Mouse (Mus musculus): ENCODE measurements around the gene Duox1.

Gene Duox1

DNA sequence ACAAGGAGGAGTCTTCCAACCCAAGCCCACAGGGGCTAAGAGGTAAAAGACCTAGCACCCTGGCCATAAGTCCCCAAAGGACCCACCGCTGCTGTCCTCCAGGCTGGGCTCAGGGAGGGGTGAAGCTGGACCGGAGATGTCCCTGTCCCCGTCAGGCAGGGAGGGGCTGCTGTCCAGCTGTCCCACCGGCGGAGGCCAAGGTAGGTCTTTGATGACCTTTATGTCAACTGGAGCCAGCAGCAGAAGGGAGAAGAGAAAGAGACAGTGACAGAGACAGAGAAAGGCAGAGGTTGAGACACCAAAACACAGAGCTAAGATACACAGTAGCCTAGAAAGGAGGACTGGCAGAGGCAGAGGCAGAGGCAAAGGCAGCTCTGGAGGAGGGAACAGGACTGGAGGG lies 39.9 kb downstream of the Duox1 start:
- no peak for DNase-seq (ENCODE audit: low read depth)

DNA sequence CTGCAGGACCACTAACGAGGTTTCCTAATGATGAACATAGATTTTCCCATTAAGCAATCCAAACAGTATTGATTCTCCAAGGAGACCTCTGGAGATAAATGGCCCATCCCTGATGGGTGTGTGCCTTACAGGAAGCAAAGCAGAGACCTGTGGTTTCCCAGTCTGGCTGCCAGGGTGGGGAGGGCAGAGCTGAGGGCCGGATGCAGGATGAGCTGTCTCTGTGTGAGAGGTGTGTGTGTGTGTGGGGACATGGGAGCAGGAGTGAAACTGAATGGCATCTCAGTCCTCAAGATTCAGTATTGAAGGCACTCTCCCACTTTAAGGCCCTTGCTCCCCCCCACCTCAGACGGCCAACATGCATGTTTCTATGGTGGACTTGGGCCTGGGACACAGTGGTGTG lies 40.7 kb downstream of the Duox1 start:
- DNase-seq (ENCODE audit: low read depth): no peak

DNA sequence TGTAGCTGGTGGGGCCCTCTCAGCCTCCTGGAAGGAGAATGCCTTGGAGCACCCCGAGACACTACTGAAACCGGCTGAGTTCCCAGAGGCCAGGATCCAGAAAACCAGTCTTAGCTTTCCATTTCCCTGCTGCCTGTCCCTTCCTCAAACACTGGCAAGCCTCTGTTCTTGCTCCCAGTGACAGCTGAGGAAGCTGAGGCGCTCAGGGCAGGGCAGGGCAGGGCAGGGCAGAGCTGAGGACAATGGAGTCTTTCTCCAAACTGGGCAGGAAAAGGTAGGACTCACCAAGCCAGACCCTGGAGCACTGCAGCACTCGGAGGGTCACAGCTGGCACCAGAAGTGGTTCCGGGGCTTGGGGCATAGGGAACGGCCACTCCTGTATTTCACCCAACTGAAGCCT lies 44.8 kb downstream of the Duox1 start:
- no peak for DNase-seq (ENCODE audit: low read depth)

GRCm38 (mm10) chr2:122361181-122361580 lies 45.7 kb downstream of the Duox1 start:
- DNase-seq (ENCODE audit: low read depth): no peak

DNA sequence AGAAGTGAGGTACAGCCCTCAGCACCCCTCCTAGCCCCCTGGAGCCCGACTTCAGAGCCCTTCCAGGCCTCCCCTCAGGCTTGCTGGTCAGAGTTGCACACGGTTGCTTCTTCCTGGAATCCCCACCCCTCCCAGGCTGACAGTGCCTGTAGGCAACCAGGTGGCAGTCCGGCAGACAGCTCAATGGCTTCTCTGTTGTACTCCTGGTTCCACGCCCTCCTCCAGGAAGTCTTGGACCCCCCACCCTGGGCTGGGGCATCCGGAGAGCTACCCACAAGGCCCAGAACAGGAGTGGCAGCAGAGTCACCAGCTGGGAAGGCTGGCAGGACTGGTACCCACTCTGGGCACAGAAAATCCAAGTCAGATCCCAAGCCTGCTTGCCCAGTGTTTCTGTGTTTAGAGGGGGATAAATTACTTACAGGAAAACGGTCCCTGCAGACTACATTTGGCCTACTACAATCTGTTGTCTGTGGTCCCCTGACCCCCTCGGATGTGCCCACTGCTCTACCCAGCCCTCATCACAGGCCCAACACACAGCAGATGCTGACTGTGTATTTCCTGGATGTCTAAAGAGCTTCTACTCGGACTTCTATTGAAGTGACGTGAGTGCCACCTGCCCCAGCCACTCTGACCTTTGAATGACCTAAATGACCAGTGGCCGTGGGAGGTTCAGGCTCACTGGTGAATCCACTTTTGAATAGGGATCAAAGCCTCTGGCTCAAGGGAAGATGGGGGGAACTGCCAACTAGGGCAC lies 46.6 kb downstream of the Duox1 start:
- DNase-seq (ENCODE audit: low read depth): no peak

- DNase-seq (ENCODE audit: low read depth): no peak
These were observed 47.4 kb downstream of the Duox1 start for GRCm38 (mm10) chr2:122362622-122363523.

GRCm38 (mm10) chr2:122364352-122364944 lies 49.0 kb downstream of the Duox1 start:
- no peak for DNase-seq (ENCODE audit: low read depth)

DNA sequence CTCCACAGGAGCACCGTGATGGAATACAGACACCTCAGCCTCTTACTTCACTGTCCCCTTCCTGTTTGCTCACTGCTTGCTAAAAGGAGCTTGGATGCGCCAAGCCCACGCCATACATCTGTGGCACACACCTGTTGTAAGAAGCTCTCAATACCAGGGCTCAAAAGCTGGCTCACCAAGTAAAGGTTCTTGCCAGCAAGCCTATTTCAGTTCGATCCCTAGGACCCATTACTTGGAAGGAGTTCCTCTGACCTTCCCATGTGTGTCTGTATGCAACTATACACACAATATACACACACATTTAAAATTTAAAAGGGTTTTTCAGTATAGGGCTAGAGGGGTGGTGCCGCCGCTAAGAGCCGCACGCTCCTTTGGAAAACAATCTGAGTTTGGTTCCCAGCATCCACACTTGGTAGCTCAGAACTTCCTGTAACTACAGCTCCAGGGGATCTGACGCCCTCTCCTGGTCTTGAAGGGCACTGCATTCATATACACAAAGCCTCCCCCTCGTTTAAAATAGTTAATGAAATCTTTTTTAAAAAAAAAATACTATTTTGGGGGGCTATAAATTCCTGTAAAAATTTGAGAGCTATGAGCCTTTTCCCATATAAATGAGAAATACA lies 49.9 kb downstream of the Duox1 start:
- DNase-seq (ENCODE audit: low read depth): no peak

DNA sequence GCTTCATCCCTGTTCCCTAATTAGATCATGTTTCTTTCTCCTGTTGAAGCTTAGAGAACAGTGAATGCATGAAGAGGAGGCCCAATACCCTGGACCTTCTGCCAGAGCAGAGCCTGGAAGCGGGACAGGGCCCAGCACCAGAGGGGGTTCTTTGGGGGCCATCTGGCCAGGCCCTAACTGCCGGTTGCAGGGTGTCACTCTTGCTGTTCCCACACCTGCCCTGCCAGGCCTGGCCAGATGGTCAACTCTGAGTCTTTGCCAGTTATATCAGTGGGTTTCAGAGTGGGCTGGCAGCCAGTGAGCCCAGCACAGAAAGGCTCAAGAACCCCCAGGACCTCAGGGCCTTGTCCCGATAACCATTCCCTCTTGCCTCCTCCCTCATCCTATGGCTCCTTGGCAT lies 50.6 kb downstream of the Duox1 start:
- DNase-seq (ENCODE audit: low read depth): no peak

- no peak for DNase-seq (ENCODE audit: low read depth)
These were observed 51.2 kb downstream of the Duox1 start for GRCm38 (mm10) chr2:122366706-122367105.

DNA sequence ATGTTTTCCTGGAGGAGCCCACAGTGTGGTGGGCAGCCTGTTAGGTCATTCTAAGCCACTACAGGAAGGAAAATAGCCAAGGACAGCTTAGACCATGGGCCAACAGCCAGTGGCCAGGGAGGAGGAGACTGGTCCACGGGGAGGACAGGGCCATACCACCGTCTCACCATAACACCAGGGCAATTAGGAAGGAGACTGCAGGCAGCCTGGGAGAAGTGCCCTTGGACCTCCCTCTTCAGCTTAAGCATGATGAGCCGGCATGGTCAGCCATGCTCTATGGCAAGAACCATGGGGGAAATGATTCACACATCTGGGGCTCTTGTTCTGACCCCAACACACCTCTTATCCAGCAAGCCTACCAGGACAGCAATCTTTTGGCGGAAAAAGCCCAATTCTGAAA lies 51.7 kb downstream of the Duox1 start:
- no peak for DNase-seq (ENCODE audit: low read depth)

- no peak for DNase-seq (ENCODE audit: low read depth)
These were observed 52.2 kb downstream of the Duox1 start for GRCm38 (mm10) chr2:122367701-122368080.

DNA sequence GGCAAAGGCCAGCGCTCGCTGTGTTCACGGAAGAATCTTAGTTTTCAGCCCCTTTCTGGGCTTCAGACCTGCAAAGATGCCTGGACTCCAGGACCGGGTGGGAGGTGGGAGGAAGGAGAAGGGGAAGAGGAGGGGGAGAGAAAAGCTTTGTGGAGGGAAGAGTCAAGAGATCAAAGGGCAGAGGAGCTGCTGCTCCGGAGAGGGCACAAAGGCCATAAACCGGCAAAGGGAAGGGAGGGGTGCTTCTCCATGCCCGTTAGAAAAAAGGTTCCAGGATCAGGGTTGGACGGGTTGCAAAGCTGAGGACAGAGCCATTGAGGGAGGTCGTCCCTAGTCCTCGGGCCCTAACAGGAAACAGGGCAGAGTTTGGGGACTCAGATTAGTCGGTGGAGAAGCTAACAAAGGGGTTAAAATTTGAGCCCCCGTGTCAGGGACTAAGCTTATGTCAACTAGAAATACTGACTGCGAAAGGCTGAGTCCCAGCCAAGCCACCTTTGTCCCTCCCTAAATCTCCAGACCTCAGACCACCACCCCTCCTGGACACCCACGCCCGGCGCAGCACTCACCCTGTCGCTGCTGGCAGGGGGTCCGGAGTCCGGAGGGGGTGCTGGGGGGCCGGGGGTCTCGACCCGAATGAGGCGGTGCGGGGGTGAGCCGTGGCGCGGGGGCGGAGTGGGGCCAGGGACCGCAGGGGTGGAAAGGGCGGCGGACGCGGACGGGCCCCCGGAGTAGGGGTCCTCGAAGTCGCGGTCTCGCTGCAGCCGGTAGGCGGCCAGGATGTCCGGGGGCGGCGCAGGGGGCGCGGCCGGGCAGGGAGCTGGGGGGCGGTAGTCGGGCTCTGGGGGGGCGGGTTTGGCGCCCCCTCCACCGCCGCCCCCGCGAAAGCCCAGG lies 52.9 kb downstream of the Duox1 start:
- no peak for DNase-seq (ENCODE audit: low read depth)

- no peak for DNase-seq (ENCODE audit: low read depth)
These were observed 53.7 kb downstream of the Duox1 start, which contains the start of gene Shf for GRCm38 (mm10) chr2:122368995-122369739. TSS of gene Shf (minus strand) at chr2:122369162.

GRCm38 (mm10) chr2:122370101-122370750 lies 54.8 kb downstream of the Duox1 start:
- no peak for DNase-seq (ENCODE audit: low read depth)

- no peak for DNase-seq (ENCODE audit: low read depth)
These were observed 56.6 kb downstream of the Duox1 start for GRCm38 (mm10) chr2:122372067-122372466.

- DNase-seq (ENCODE audit: low read depth): no peak
These were observed 57.1 kb downstream of the Duox1 start for GRCm38 (mm10) chr2:122372541-122372940.

GRCm38 (mm10) chr2:122374012-122374411 lies 58.5 kb downstream of the Duox1 start:
- DNase-seq (ENCODE audit: low read depth): no peak

DNA sequence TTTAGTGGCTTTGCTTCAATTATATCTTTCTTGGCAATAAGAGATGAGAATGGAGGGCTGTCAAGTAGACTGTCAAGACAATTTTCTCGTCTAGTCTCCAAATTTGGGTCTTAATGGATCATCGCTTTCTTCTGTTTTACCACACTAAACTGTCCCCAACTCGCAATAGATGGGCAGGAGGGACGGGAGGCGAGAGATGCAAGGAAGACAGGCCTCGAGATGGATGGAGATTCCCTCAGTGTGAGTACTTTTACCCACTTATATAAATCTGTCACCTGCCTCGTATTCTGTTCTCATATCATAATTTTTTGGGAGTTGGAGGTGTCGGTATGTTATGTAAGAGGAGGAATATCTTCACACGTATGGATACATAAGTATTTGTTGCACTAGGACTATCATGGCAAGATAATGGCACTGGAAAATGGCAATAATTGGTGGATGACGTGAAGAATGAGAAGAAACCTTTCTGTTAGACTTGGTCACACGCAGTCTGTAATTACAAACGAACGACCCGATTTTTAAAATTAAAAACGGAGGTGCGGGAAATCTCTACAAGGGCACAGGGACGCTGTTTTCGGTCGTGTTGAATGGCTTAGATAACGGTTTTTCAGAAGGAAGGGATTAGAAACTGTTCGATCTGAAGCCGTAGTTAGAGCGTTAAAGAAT lies 59.3 kb downstream of the Duox1 start:
- no peak for DNase-seq (ENCODE audit: low read depth)

All from c-Kit-positive CD71-positive TER-119-negative erythroid progenitor cells, embryonic 14.5 days (primary cell).